Mouse (Mus musculus): ENCODE results near the gene Dll4.

GRCm38 (mm10) chr2:119337425-119338265, 12.1 kb downstream of the Dll4 start:
- TF ChIP-seq POLR2A (IDR thresholded peaks at IDR 0.05; ENCODE audit: insufficient read depth, low read depth, low read length) (peak; percentile 51; the same call in 1 of the 2 replicates), CTCF (IDR thresholded peaks at IDR 0.05) (peak; percentile 100; the same call in 1 of the 2 replicates)
